Mouse (Mus musculus): Measurements from ENCODE around the gene Btn1a1. TPM values are rescaled to one million over a fixed set of nuclear protein-coding genes. Genes with fewer than 3 reads are reported as not detected.
A peak's percentile ranks its signal among the peaks of the same experiment; 100 is the strongest.

Btn1a1 gene
- total RNA-seq, 1 experiment = 0.62 TPM

DNA sequence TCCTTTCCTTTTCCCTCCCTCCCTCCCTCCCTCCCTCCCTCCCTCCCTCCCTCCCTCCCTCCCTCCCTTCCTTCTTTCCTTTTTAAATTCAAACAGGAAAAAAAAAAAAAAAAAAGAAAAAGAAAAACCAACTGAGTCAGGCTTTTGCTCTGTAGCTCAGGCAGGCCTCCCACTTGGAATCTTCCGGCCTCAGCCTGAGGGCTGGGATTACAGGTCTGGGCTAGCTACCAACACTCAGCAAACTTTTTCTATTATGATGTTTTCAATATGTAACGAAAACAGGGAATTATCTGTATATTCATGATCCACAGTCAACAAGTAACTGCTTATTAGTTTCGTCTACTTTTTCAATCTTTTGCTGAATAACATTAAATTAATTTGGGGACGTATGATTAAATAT is 37.2 kb upstream of the Btn1a1 start:
- peaks cover 2 to 6% of the 10 kb centered on the region in 2 experiments; a peak in 2 of 4 replicates for H3K4me1 ChIP-seq (ENCODE audit: control insufficient read depth in 2 of 2, insufficient read depth in 2 of 2, low read length in 2 of 2, poor library complexity in 1 of 2)

GRCm38 (mm10) chr13:23502031-23502567 is 36.4 kb upstream of the Btn1a1 start:
- in situ Hi-C loops (cut with MboI; ENCODE audit: low sequenced_read_pairs in 2 of 2, unreplicated experiment in 2 of 2) = loop anchor here (25.0 kb wide), 1 partner anchor 190 kb away; no protein-coding TSS in a partner anchor
- Histone ChIP-seq H3K4me1 (ENCODE audit: control insufficient read depth in 2 of 2, insufficient read depth in 2 of 2, low read length in 2 of 2, poor library complexity in 1 of 2) (peaks cover 0 to 6% of the 10 kb centered on the region in 2 experiments; a peak in 2 of 4 replicates), H3K9me3 (ENCODE audit: control insufficient read depth, insufficient read depth, low read depth, low read length) (no peaks in the 10 kb centered on the region), H3K27ac (ENCODE audit: insufficient read depth, low read depth, low read length, poor library complexity, severe bottlenecking) (no peak overlapping the region), H3K36me3 (ENCODE audit: control insufficient read depth, insufficient read depth, low read length, poor library complexity, severe bottlenecking) (no peaks in the 10 kb centered on the region), H3K9ac (ENCODE audit: insufficient read depth, low read depth, low read length, poor library complexity, severe bottlenecking) (no peak overlapping the region), H3K4me3 (ENCODE audit: insufficient read depth in 1 of 2, low read depth in 1 of 2, low read length in 2 of 2, poor library complexity in 1 of 2, severe bottlenecking in 1 of 2) (peak overlapping the region in 1 of 2 experiments; percentile 34; a peak in 2 of 4 replicates)
- no peak for DNase-seq (ENCODE audit: low read depth, low spot score)
- TF ChIP-seq ZNF384 (IDR thresholded peaks at IDR 0.05; ENCODE audit: low read depth, low read length) = no peak
- TF ChIP-seq CHD2 (IDR thresholded peaks at IDR 0.05; ENCODE audit: low read depth, low read length) = no peak
- TF ChIP-seq HCFC1 (IDR thresholded peaks at IDR 0.05; ENCODE audit: borderline replicate concordance, insufficient read depth, low read length) = no peak
- TF ChIP-seq MAFK (IDR thresholded peaks at IDR 0.05; ENCODE audit: insufficient read depth, low read depth, low read length) = no peak

More for the DNA sequence above, 37.2 kb upstream of the Btn1a1 start:
- DNase-seq (ENCODE audit: low read depth, low spot score) = no peak
- Histone ChIP-seq H3K9ac (ENCODE audit: insufficient read depth, low read depth, low read length, poor library complexity, severe bottlenecking) (no peak overlapping the region), H3K36me3 (ENCODE audit: control insufficient read depth, insufficient read depth, low read length, poor library complexity, severe bottlenecking) (no peaks in the 10 kb centered on the region), H3K4me3 (ENCODE audit: insufficient read depth in 1 of 2, low read depth in 1 of 2, low read length in 2 of 2, poor library complexity in 1 of 2, severe bottlenecking in 1 of 2) (peak overlapping the region in 1 of 2 experiments; percentile 31; a peak in 1 of 4 replicates), H3K27ac (ENCODE audit: insufficient read depth, low read depth, low read length, poor library complexity, severe bottlenecking) (no peak overlapping the region), H3K9me3 (ENCODE audit: control insufficient read depth, insufficient read depth, low read depth, low read length) (no peaks in the 10 kb centered on the region)
- in situ Hi-C loops (cut with MboI; ENCODE audit: low sequenced_read_pairs in 2 of 2, unreplicated experiment in 2 of 2) = loop anchor here (25.0 kb wide), 1 partner anchor 191 kb away; no protein-coding TSS in a partner anchor
- TF ChIP-seq HCFC1 (IDR thresholded peaks at IDR 0.05; ENCODE audit: borderline replicate concordance, insufficient read depth, low read length) = no peak
- TF ChIP-seq MAFK (IDR thresholded peaks at IDR 0.05; ENCODE audit: insufficient read depth, low read depth, low read length) = no peak
- TF ChIP-seq ZC3H11A (IDR thresholded peaks at IDR 0.05; ENCODE audit: borderline replicate concordance, low read depth, low read length) = no peak
- no peak for TF ChIP-seq ZNF384 (IDR thresholded peaks at IDR 0.05; ENCODE audit: low read depth, low read length)
- no peak for TF ChIP-seq CHD2 (IDR thresholded peaks at IDR 0.05; ENCODE audit: low read depth, low read length)

DNA sequence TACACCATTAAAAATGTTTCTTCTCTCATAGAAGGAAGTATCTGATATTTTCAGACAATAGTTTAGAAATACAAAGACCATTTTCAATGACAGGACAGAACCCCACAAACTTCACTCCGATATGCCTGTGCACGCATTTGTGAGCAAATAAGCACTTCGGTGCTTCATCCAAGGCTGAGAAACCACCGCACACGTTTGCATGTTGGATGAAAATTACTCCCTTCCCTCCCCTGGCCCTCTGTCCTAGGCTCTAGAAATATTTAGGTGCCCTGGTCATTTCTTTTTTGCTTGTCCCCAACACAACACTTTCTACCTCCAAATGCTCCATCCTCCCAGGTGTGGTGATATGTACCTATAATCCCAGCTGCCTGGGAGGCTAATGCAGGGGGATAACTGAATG is 35.8 kb upstream of the Btn1a1 start:
- Histone ChIP-seq H3K9ac (ENCODE audit: insufficient read depth, low read depth, low read length, poor library complexity, severe bottlenecking) (no peak overlapping the region), H3K36me3 (ENCODE audit: control insufficient read depth, insufficient read depth, low read length, poor library complexity, severe bottlenecking) (no peaks in the 10 kb centered on the region), H3K27ac (ENCODE audit: insufficient read depth, low read depth, low read length, poor library complexity, severe bottlenecking) (no peak overlapping the region), H3K4me1 (ENCODE audit: control insufficient read depth in 2 of 2, insufficient read depth in 2 of 2, low read length in 2 of 2, poor library complexity in 1 of 2) (peaks cover 0 to 6% of the 10 kb centered on the region in 2 experiments; a peak in 2 of 4 replicates), H3K4me3 (ENCODE audit: insufficient read depth in 1 of 2, low read depth in 1 of 2, low read length in 2 of 2, poor library complexity in 1 of 2, severe bottlenecking in 1 of 2) (peak overlapping the region; percentile 25 to 34; a peak in 3 of 4 replicates), H3K9me3 (ENCODE audit: control insufficient read depth, insufficient read depth, low read depth, low read length) (no peaks in the 10 kb centered on the region)
- TF ChIP-seq CHD2 (IDR thresholded peaks at IDR 0.05; ENCODE audit: low read depth, low read length) (no peak), ZNF384 (IDR thresholded peaks at IDR 0.05; ENCODE audit: low read depth, low read length) (no peak), MAFK (IDR thresholded peaks at IDR 0.05; ENCODE audit: insufficient read depth, low read depth, low read length) (no peak), HCFC1 (IDR thresholded peaks at IDR 0.05; ENCODE audit: borderline replicate concordance, insufficient read depth, low read length) (no peak), ZC3H11A (IDR thresholded peaks at IDR 0.05; ENCODE audit: borderline replicate concordance, low read depth, low read length) (no peak)
- in situ Hi-C loops (cut with MboI; ENCODE audit: low sequenced_read_pairs in 2 of 2, unreplicated experiment in 2 of 2) = loop anchor here (25.0 kb wide), 1 partner anchor 189 kb away; no protein-coding TSS in a partner anchor
- DNase-seq (ENCODE audit: low read depth, low spot score) = no peak

- Histone ChIP-seq H3K9ac (ENCODE audit: insufficient read depth, low read depth, low read length, poor library complexity, severe bottlenecking) (no peak overlapping the region), H3K4me1 (ENCODE audit: control insufficient read depth in 2 of 2, insufficient read depth in 2 of 2, low read length in 2 of 2, poor library complexity in 1 of 2) (peaks cover 0 to 7% of the 10 kb centered on the region in 2 experiments; a peak in 2 of 4 replicates), H3K9me3 (ENCODE audit: control insufficient read depth, insufficient read depth, low read depth, low read length) (no peaks in the 10 kb centered on the region), H3K36me3 (ENCODE audit: control insufficient read depth, insufficient read depth, low read length, poor library complexity, severe bottlenecking) (no peaks in the 10 kb centered on the region), H3K4me3 (ENCODE audit: insufficient read depth in 1 of 2, low read depth in 1 of 2, low read length in 2 of 2, poor library complexity in 1 of 2, severe bottlenecking in 1 of 2) (peak overlapping the region in 1 of 2 experiments; percentile 40; a peak in 2 of 4 replicates), H3K27ac (ENCODE audit: insufficient read depth, low read depth, low read length, poor library complexity, severe bottlenecking) (no peak overlapping the region)
- no peak for TF ChIP-seq ZNF384 (IDR thresholded peaks at IDR 0.05; ENCODE audit: low read depth, low read length)
- no peak for TF ChIP-seq CHD2 (IDR thresholded peaks at IDR 0.05; ENCODE audit: low read depth, low read length)
- no peak for TF ChIP-seq HCFC1 (IDR thresholded peaks at IDR 0.05; ENCODE audit: borderline replicate concordance, insufficient read depth, low read length)
- peak; percentile 94 for TF ChIP-seq MAFK (IDR thresholded peaks at IDR 0.05; ENCODE audit: insufficient read depth, low read depth, low read length)
- TF ChIP-seq ZC3H11A (IDR thresholded peaks at IDR 0.05; ENCODE audit: borderline replicate concordance, low read depth, low read length) = no peak
- in situ Hi-C loops (cut with MboI; ENCODE audit: low sequenced_read_pairs in 2 of 2, unreplicated experiment in 2 of 2) = loop anchor here (25.0 kb wide), 1 partner anchor 188 kb away; no protein-coding TSS in a partner anchor
- DNase-seq (ENCODE audit: low read depth, low spot score) = peak; percentile 76
Measured at GRCm38 (mm10) chr13:23500424-23501200, 34.9 kb upstream of the Btn1a1 start.
